Mouse (Mus musculus): ENCODE results near the gene Hsd17b12.

Hsd17b12 gene

GRCm38 (mm10) chr2:94001918-94002317 lies 155.8 kb downstream of the Hsd17b12 start:
- WGBS, result 71% methylated on average over 4 of the region's 4 CpGs

DNA sequence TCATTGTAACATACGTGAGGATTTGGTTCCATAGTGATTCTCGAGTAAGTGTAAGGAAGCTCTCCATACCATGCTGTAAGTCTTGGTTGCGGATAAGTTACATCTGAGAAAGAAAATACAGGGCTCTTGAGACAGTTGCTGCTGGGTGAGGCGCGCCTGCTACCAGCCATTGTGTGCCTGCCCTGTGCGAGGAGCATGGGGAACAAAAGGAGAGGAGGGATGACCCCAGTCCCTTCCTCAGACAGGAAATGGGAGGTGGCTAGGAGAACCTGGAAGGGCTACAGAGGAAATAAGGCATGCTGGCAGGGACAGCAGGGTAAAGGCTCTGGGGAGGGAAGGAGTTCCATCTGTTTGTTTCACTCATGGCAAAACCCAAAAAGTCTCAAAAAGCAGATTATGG lies 156.4 kb downstream of the Hsd17b12 start:
- WGBS, result 86% methylated on average over 6 of the region's 6 CpGs

DNA sequence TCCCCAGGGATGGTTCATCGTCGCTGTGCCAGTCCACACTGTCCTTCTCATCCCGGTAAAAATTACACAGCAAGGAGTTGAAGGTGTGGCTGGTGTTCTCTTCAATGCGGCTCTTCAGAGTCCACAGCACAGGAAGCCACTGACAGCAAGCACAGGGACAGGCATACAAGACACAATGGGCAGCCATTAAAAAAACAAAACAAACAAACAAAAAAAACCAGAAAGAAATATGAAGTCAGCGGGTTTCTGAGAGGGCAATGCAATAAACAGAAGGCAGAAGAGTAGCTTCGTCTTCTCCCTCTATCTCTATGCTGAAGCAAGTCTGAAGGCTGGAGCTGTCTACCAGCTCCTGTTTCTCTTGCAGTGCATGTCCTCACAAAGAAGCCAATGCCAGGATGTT lies 161.5 kb downstream of the Hsd17b12 start, which contains the start of gene Gm27027:
Gene Gm27027, minus strand, starts transcription at position 101 of the 400 bp plus-strand sequence.
- 88% methylated on average over 6 of the region's 6 CpGs for WGBS

GRCm38 (mm10) chr2:93992810-93993209 lies 165.0 kb downstream of the Hsd17b12 start:
- WGBS, result 25% methylated on average over 3 of the region's 3 CpGs

DNA sequence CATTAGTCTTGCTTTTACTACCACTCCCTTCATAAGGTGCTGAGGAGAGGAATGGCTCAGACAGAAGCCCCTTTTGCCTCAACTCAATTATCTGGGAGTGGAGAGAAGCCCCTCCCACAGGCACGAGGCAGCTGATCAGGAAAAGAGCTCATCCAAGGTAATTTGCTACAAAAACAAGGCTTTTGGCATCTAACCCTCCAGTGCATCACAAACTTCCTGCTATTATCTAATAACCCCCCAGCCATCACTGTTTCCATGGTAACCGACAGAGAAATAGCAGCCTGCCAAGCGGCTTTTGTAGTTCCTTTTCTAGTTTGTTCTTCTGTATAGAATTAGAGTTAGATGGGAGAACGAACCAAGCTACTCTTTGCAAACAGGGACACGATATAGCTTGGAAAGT lies 165.5 kb downstream of the Hsd17b12 start:
- WGBS, result 21% methylated on average over 5 of the region's 5 CpGs

DNA sequence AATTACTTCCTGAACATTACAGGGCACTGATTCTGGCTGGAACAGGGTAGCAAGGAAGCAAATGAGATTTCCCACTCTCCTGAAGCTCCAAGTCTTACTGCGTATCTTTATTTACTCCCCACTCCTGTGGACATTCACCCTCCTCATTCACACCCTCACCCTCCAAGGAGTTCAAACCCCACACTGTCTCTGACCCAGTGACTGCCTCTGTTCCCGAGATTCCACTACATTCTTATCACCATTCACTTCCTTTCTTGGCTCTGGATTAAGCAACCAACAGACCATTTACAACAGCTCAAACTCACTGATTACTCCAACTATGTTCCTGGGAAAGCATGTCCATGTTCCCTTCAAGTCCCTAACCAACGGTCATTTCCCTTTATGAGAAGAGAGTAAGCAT lies 166.4 kb downstream of the Hsd17b12 start:
- 80% methylated on average over 3 of the region's 3 CpGs for WGBS

DNA sequence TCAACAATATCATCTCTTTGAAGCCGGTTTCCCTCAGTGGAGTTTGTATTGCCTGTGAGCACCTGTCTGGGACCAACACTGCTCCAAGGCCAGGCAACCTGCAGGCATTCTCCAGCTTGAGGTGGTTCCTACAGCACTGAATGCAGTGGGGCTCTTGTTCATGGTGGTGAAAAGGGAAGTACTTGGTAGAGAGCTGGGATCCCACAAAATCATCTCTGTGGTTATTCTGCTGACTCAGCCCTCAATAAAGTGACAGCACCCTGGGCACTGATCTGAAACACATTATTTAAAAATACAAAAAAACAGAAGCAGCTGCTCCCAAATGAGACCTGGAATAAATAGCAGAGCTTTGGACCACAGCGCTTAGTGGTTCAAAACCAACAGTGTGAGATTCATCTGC lies 169.3 kb downstream of the Hsd17b12 start:
- 93% methylated on average over 2 of the region's 2 CpGs for WGBS

Data from cerebral cortex, adult 2 months (tissue).